In genomic region chr5:116381726-116382125, GRCm38 (mm10) we compare ENCODE assay signal across 24 mouse cellular contexts. TPM values are rescaled to one million over a fixed set of nuclear protein-coding genes. Genes with fewer than 3 reads are reported as not detected.
DNase-seq lines count a peak whose midpoint lies in the region; TF ChIP-seq lines count a peak whose summit lies in the region.
"Had no signal": no experiment of that assay in that cellular context is flagged by ENCODE, and none has a peak within 500 bp of the region (broad histone marks: within the 10 kb centered on the region; RNA-seq: fewer than 3 reads in every experiment).

No protein-coding gene starts in this region.

- no peak overlapping the region for H3K4me3 ChIP-seq in kidney, adult 2 months (ENCODE audit: insufficient read depth, low read depth, low read length)
- H3K4me3 ChIP-seq in E14TG2a.4 (replicated peaks; ENCODE audit: low read length), result peak overlapping the region; percentile 56; the same call in 1 of the 2 replicates
- H3K4me3 ChIP-seq: forebrain, embryonic 13.5 days; heart, embryonic 10.5 days; heart, embryonic 15.5 days; limb, embryonic 13.5 days; lung, embryonic 15.5 days; midbrain, embryonic 12.5 days; neural tube, embryonic 13.5 days; stomach, embryonic 15.5 days had no signal

- no peak overlapping the region for H3K27ac ChIP-seq in kidney, adult 2 months (ENCODE audit: insufficient read depth, low read depth, low read length)
- H3K27ac ChIP-seq: forebrain, embryonic 13.5 days; heart, embryonic 10.5 days; heart, embryonic 15.5 days; limb, embryonic 13.5 days; lung, embryonic 15.5 days; midbrain, embryonic 12.5 days; neural tube, embryonic 13.5 days; stomach, embryonic 15.5 days had no signal

- no peaks in the 10 kb centered on the region for H3K9me3 ChIP-seq in E14TG2a.4 (ENCODE audit: low read length)
- H3K9me3 ChIP-seq: forebrain, embryonic 13.5 days; heart, embryonic 10.5 days; heart, embryonic 15.5 days; limb, embryonic 13.5 days; lung, embryonic 15.5 days; midbrain, embryonic 12.5 days; neural tube, embryonic 13.5 days; stomach, embryonic 15.5 days had no signal

- 71% methylated on average over 6 of the region's 6 CpGs for WGBS in kidney, adult 2 months

- no peak for TF ChIP-seq POLR2A in kidney, adult 2 months (IDR thresholded peaks at IDR 0.05; ENCODE audit: low read depth, low read length)

- no peaks in the 10 kb centered on the region for H3K27me3 ChIP-seq in kidney, adult 2 months (replicated peaks; ENCODE audit: control insufficient read depth, insufficient read depth, low read length)
- peaks cover 22% of the 10 kb centered on the region for H3K27me3 ChIP-seq in E14TG2a.4 (ENCODE audit: insufficient read depth, low read length)
- H3K27me3 ChIP-seq: CH12.LX; heart, embryonic 15.5 days; lung, embryonic 15.5 days; megakaryocyte, embryonic 14.5 days; midbrain, embryonic 12.5 days; neural tube, embryonic 13.5 days; stomach, embryonic 15.5 days had no signal

- H3K4me1 ChIP-seq in kidney, adult 2 months (ENCODE audit: control insufficient read depth, insufficient read depth, low read length), result no peaks in the 10 kb centered on the region
- H3K4me1 ChIP-seq in E14TG2a.4 (replicated peaks; ENCODE audit: low read depth, low read length), result peaks cover 38% of the 10 kb centered on the region
- H3K4me1 ChIP-seq: heart, embryonic 15.5 days; lung, embryonic 15.5 days; megakaryocyte, embryonic 14.5 days; midbrain, embryonic 12.5 days; stomach, embryonic 15.5 days had no signal

- peak; percentile 8 for DNase-seq in kidney, adult 2 months
- no peak for DNase-seq in kidney, adult 8-10 months
- DNase-seq in NIH3T3 (ENCODE audit: low read depth), result peak; percentile 35
- peak; percentile 20 to 32 for DNase-seq in adrenal gland, postnatal 36 days
- DNase-seq in ovary, postnatal 14 days (ENCODE audit: low spot score), result no peak
- DNase-seq in cerebellum, postnatal 36 days, result no peak
- DNase-seq: B cell, adult 2 months; cerebellum, adult 11 months; cerebellum, adult 9-10 months; gastrocnemius, postnatal 14 days had no signal

- H3K36me3 ChIP-seq in kidney, adult 2 months (ENCODE audit: control insufficient read depth, insufficient read depth, low read length), result no peaks in the 10 kb centered on the region
- H3K36me3 ChIP-seq in E14TG2a.4 (ENCODE audit: insufficient read depth, low read length), result no peaks in the 10 kb centered on the region
- H3K36me3 ChIP-seq: G1E; heart, embryonic 10.5 days; heart, embryonic 15.5 days; limb, embryonic 13.5 days; lung, embryonic 15.5 days; midbrain, embryonic 12.5 days; neural tube, embryonic 13.5 days; stomach, embryonic 15.5 days had no signal

- no peak for TF ChIP-seq CTCF in kidney, adult 2 months (conservative IDR thresholded peaks at IDR 0.05; ENCODE audit: insufficient read depth, insufficient read length, low read depth, low read length)
- no peak for TF ChIP-seq CTCF in E14TG2a.4 (conservative IDR thresholded peaks at IDR 0.05; ENCODE audit: low read length)

RNA-seq across cellular contexts. Expression of gene Hspb8, which starts 40.9 kb away (rescaled TPM):
- polyA plus RNA-seq in kidney, adult 2 months (2012; rRNA removed), result 9.8 and 12.8 TPM in 2 replicates
- 100 to 1,000 TPM; 106 to 228 TPM for total RNA-seq in adrenal gland, postnatal 36 days (2021)
- total RNA-seq: CH12.LX; granulocyte monocyte progenitor cell, adult 5-6 weeks had no signal
- polyA plus RNA-seq: activated CD4-positive, CD25-positive, alpha-beta regulatory T cell, adult 4 months; G1E had no signal

Comparison
In these comparisons a context has a peak if more than half of its experiments do, and no peak if none do; other contexts are left out.
1. DNase-seq: peak in kidney, adult 2 months (single experiment), NIH3T3 (single experiment) and adrenal gland, postnatal 36 days (2 of 2); none in kidney, adult 8-10 months (0 of 2), ovary, postnatal 14 days (single experiment) and cerebellum, postnatal 36 days (0 of 2).